Mouse (Mus musculus) liver, adult (tissue): ENCODE data around the gene Kncn.

ENCODE experiments used
- GATA4 ChIP-seq: IDR thresholded peaks from 2 replicates; pipeline ENCODE4 v1.6.1; 2014; ENCODE audit warnings: mild to moderate bottlenecking, low read length; ENCODE audit not compliant: insufficient replicate concordance

The Kncn gene

GRCm38 (mm10) chr4:115857293-115857883 lies 26.8 kb upstream of the Kncn start:
- no peak for TF ChIP-seq GATA4

GRCm38 (mm10) chr4:115863352-115863751 lies 20.8 kb upstream of the Kncn start:
- TF ChIP-seq GATA4, result no peak

DNA sequence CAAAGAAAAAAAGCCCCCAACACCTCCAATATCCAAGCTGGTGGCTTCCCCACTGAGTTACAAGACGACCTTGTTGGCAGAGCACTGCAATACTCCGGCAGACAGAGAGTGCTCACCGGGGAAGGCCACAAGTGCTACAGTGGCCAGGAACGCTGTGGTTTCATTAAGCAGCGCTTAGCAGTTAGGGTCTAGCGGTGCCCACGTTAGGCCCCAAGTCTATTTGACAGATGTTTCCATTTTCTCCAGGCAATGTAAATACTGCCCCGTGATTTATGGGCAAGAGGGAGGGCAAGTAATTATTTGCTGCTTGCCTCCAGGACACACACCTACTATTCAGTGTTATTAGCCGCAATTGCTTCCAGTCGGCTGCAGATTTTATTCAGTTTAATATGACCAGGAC lies 20.3 kb upstream of the Kncn start:
- no peak for TF ChIP-seq GATA4

- no peak for TF ChIP-seq GATA4
Measured at GRCm38 (mm10) chr4:115869512-115870210, 14.5 kb upstream of the Kncn start.

DNA sequence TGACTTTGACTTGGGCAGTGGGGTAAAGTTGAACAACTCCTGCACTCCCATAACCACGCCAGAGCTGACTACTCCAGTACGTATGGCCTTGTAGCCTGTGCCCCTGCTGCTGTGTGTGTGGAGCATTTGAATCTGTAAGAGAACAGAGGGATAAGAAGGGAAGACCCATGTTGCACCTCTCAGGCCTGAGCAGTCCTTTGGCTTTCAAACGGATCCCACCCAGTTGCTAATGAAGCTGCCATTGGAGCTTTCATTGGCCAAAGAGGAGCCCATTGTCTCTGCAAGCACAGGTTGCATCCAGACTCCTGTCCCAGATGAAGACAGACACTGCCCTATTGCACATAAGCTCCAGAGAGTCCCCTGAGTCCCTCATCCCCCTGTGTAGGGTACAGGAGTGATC lies 11.0 kb upstream of the Kncn start:
- TF ChIP-seq GATA4, result no peak

DNA sequence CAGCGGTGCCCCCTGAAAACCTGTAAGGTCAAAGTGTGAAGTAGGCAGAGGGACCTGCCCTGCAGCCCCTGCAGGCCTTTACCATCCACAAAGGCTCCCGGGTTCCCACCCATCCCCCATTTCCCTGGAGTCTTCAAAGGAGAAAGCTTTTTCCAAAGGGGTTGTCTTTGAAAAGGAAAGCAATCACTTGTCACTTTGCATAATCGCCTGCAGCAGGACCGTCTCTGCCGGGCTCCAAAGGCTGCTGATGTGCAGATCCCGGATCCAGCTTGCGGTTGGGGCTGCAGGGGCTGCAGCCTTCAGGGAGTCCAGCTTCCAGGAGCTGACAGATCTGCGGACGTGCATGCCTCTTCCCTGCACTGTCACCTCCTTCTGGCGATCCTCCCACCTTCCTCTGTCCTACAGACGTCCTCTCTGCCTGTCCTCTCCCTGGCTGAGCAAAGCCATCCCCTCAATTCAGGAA lies 6.0 kb upstream of the Kncn start:
- TF ChIP-seq GATA4, result no peak

DNA sequence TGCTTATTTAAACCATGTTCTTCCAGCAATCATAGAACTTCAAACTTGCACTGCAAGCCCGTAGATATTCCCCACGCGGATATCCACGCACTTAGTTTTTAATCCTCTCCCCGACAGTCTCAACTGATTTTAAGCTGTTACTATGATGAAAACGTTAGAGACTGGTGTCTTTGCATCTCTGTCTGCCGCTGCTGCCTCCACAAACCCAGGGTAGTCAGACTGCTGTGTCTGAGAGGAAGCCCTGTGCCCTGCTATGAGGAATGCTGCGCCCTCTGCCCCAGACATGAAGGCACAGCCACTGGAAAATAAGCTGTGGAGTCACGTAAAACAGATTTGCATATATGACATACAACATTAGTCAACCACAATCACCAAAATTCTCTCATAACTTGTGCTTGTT lies 5.4 kb upstream of the Kncn start:
- TF ChIP-seq GATA4, result no peak

- no peak for TF ChIP-seq GATA4
Measured at GRCm38 (mm10) chr4:115881183-115881582, 3.0 kb upstream of the Kncn start.

- TF ChIP-seq GATA4, result no peak
Measured at GRCm38 (mm10) chr4:115882195-115882594, 2.0 kb upstream of the Kncn start.

DNA sequence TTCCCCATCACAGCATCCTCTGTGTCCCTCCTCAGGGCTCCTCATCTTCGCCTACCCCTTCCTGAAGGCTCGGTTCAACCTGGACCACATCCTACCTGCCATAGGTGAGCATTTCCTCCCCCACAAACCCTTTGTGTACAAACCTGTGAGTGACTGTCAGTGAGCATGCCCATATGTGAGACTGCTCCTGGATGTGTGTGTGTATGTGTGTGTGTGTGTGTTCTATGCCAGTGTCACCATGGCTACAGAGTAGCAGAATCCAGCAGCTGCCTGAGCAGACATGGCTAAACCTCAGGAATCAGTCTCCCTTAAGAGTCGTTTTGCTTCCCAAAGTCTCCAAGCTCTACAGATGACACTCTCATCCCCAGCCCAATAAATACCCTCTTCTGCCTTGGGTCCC lies 1.6 kb downstream of the Kncn start:
- TF ChIP-seq GATA4, result no peak

DNA sequence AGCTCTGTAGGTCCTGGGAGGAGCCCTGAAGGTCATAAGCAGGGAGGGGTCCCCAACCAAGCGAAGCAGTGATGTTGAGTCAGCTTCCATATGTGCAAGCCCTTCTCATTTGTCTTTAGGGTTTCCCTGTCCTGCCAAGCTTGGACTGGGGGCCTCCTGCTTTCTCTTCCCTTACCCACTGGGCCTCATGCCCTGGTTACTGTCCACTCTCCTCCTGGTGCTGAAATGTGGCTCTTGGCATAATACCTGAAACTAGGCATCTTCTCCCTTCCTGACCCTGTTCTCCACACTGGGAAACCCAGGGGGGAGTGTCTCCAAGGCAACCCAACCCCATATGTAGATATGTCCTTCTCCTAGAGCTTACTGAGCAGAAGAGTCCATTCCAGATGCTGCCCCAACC lies 2.7 kb downstream of the Kncn start:
- TF ChIP-seq GATA4, result no peak

GRCm38 (mm10) chr4:115890066-115890465 lies 5.9 kb downstream of the Kncn start:
- no peak for TF ChIP-seq GATA4

GRCm38 (mm10) chr4:115890553-115890952 lies 6.4 kb downstream of the Kncn start, which contains the start of gene 6430628N08Rik:
6430628N08Rik (plus strand) TSS chr4:115890665.
- no peak for TF ChIP-seq GATA4

DNA sequence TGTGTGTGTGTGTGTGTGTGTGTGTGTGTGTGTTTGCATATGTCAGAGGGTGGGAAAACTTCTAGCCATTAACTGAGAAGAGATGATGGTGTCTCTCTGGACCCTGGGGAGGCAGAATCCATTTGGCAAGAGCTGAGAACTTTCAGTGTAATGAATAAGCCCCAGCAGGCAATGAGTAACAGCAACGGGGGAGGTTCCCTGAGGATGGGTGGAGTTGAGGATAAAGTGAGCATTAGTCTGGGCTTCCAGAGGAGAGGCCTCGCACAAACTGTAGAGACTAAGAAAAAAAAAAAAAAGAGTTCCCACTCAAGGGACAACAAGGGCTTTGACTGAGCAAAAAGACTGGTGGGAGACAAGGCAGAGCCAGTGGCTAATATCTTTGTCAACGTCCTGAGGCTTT lies 10.1 kb downstream of the Kncn start:
- TF ChIP-seq GATA4, result no peak

DNA sequence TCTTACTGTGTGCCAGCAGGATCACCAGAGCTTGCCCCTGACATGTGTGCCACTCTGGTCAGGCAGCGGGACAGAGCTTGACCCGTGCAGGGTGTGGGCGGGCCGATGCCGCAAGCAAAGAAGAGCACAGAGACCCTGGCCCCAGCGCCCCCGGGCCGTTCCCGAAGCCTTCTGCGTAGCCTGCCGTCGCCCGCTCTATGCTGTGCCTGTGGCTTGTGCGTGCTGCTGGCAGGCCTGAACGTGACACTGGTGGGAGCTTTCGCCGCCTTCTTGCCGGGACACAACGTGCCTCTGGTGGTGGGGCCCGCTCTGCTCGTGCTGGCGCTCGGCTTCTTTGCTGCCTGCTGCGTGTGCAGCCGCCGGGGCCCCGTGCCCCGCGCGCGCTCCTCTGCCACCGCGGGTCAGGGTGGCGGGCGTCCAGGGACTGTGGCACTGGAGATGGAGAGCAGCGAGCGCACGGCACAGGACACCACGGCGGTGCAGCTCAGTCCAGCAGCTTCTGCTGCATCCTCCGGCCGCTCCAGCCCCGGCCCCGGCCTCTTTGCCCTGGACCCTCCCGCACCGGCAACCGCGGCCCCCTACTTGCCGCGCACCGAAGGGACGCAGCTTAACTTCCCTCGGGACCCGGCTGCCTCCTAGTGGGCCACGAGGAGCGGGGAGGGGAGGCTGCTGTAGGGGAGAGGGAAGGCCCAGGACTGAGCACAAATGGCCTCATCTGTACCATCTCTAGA lies 13.9 kb downstream of the Kncn start:
- TF ChIP-seq GATA4, result no peak

GRCm38 (mm10) chr4:115902816-115903215 lies 18.6 kb downstream of the Kncn start:
- TF ChIP-seq GATA4, result no peak
